Mouse (Mus musculus): ENCODE data around the gene Itm2c. TPM values are rescaled to one million over a fixed set of nuclear protein-coding genes. Genes with fewer than 3 reads are reported as not detected.

The Itm2c gene
- total and polyA plus RNA-seq, 3 experiments, result 76.6 to 107 (median 96.2) TPM

GRCm38 (mm10) chr1:85844981-85845380 is 49.1 kb upstream of the Itm2c start:
- dilution Hi-C loops (cut with MboI; ENCODE audit: extremely low pct_ligation_motif_present, extremely low pct_unique_long_range_greater_than_20kb, low sequenced_read_pairs), result no loop called here
- Histone ChIP-seq H3K79me2 (replicated peaks; ENCODE audit: control insufficient read depth, extremely low read depth, insufficient read depth, poor library complexity, severe bottlenecking) (peaks cover 8% of the 10 kb centered on the region), H3K36me3 (replicated peaks in 1 of 2; ENCODE audit: control insufficient read depth in 1 of 2, insufficient read depth in 1 of 2, low read length in 1 of 2) (peaks cover 41 to 76% of the 10 kb centered on the region in 2 experiments), H3K9ac (ENCODE audit: insufficient read depth, low read depth) (no peak overlapping the region), H3K27ac (ENCODE audit: insufficient read depth, low read depth) (no peak overlapping the region), H3K4me1 (ENCODE audit: control insufficient read depth in 1 of 2, insufficient read depth in 2 of 2) (peaks cover 19 to 76% of the 10 kb centered on the region in 2 experiments), H3K4me2 (ENCODE audit: insufficient read depth, low read depth, poor library complexity, severe bottlenecking) (no peak overlapping the region), H3K4me3 (replicated peaks in 1 of 3; ENCODE audit: low read depth in 2 of 3, low read length in 2 of 3, poor library complexity in 1 of 3) (no peak overlapping the region), H3K27me3 (replicated peaks) (no peaks in the 10 kb centered on the region), H3K9me3 (replicated peaks; ENCODE audit: low read length) (no peaks in the 10 kb centered on the region)
- TF ChIP-seq HCFC1 (IDR thresholded peaks at IDR 0.05; ENCODE audit: low read depth, low read length), result no peak
- no peak for TF ChIP-seq TCF12 (IDR thresholded peaks at IDR 0.05; ENCODE audit: low read depth, low read length)
- no peak for TF ChIP-seq CTCF (conservative IDR thresholded peaks at IDR 0.05 in 1 of 2, IDR thresholded peaks at IDR 0.05 in 1 of 2; ENCODE audit: low read depth in 2 of 2, low read length in 2 of 2)
- TF ChIP-seq TBP (conservative IDR thresholded peaks at IDR 0.05; ENCODE audit: low read depth, low read length), result no peak
- DNase-seq (ENCODE audit: extremely low read depth), result no peak
- in situ Hi-C loops (cut with MboI; ENCODE audit: low pct_ligation_motif_present, low pct_unique_long_range_greater_than_20kb, low sequenced_read_pairs), result no loop called here

- no peak overlapping the region for H3K9ac ChIP-seq (ENCODE audit: insufficient read depth, low read depth)
These were observed 48.6 kb upstream of the Itm2c start for GRCm38 (mm10) chr1:85845476-85845875.

GRCm38 (mm10) chr1:85849016-85849415 is 45.1 kb upstream of the Itm2c start:
- no peaks in the 10 kb centered on the region for H3K9me3 ChIP-seq (replicated peaks; ENCODE audit: low read length)
- DNase-seq (ENCODE audit: extremely low read depth), result no peak
- H3K4me1 ChIP-seq (ENCODE audit: control insufficient read depth in 1 of 2, insufficient read depth in 2 of 2), result peaks cover 0 to 58% of the 10 kb centered on the region in 2 experiments; a peak in 2 of 4 replicates
- H3K4me2 ChIP-seq (ENCODE audit: insufficient read depth, low read depth, poor library complexity, severe bottlenecking), result no peak overlapping the region
- no peak overlapping the region for H3K27ac ChIP-seq (ENCODE audit: insufficient read depth, low read depth)
- dilution Hi-C loops (cut with MboI; ENCODE audit: extremely low pct_ligation_motif_present, extremely low pct_unique_long_range_greater_than_20kb, low sequenced_read_pairs) (no loop called here), in situ Hi-C loops (cut with MboI; ENCODE audit: low pct_ligation_motif_present, low pct_unique_long_range_greater_than_20kb, low sequenced_read_pairs) (no loop called here)
- TF ChIP-seq MAZ (IDR thresholded peaks at IDR 0.05; ENCODE audit: low read depth, low read length), result no peak
- TF ChIP-seq USF1 (IDR thresholded peaks at IDR 0.05; ENCODE audit: low read depth, low read length), result no peak
- no peak for TF ChIP-seq MAX (IDR thresholded peaks at IDR 0.05; ENCODE audit: low read length)
- no peak for TF ChIP-seq SMC3 (IDR thresholded peaks at IDR 0.05; ENCODE audit: low read depth, low read length)
- TF ChIP-seq ELF1 (IDR thresholded peaks at IDR 0.05; ENCODE audit: low read depth, low read length), result no peak
- no peak for TF ChIP-seq RAD21 (IDR thresholded peaks at IDR 0.05; ENCODE audit: low read depth, low read length)
- TF ChIP-seq NRF1 (IDR thresholded peaks at IDR 0.05; ENCODE audit: low read depth, low read length), result no peak
- TF ChIP-seq E2F4 (IDR thresholded peaks at IDR 0.05; ENCODE audit: insufficient replicate concordance, low read depth, low read length), result no peak
- no peak for TF ChIP-seq GABPA (IDR thresholded peaks at IDR 0.05; ENCODE audit: insufficient replicate concordance, low read depth, low read length)
- no peak for TF ChIP-seq ZKSCAN1 (IDR thresholded peaks at IDR 0.05; ENCODE audit: borderline replicate concordance, low read depth, low read length)
- TF ChIP-seq CHD2 (IDR thresholded peaks at IDR 0.05; ENCODE audit: low read length), result no peak
- no peak for TF ChIP-seq JUN (IDR thresholded peaks at IDR 0.05; ENCODE audit: insufficient read depth, low read depth, low read length)
- no peak for TF ChIP-seq BHLHE40 (IDR thresholded peaks at IDR 0.05; ENCODE audit: low read depth, low read length)
- no peak for TF ChIP-seq IRF4 (IDR thresholded peaks at IDR 0.05; ENCODE audit: low read depth, low read length)
- TF ChIP-seq ETS1 (conservative IDR thresholded peaks at IDR 0.05; ENCODE audit: low read depth, low read length), result no peak
- no peak for TF ChIP-seq JUND (conservative IDR thresholded peaks at IDR 0.05; ENCODE audit: low read depth, low read length)
- TF ChIP-seq MXI1 (IDR thresholded peaks at IDR 0.05; ENCODE audit: low read depth, low read length), result no peak
- H3K9ac ChIP-seq (ENCODE audit: insufficient read depth, low read depth), result no peak overlapping the region
- H3K36me3 ChIP-seq (replicated peaks in 1 of 2; ENCODE audit: control insufficient read depth in 1 of 2, insufficient read depth in 1 of 2, low read length in 1 of 2), result peaks cover 42 to 87% of the 10 kb centered on the region in 2 experiments
- H3K4me3 ChIP-seq (replicated peaks in 1 of 3; ENCODE audit: low read depth in 2 of 3, low read length in 2 of 3, poor library complexity in 1 of 3), result no peak overlapping the region
- no peaks in the 10 kb centered on the region for H3K79me2 ChIP-seq (replicated peaks; ENCODE audit: control insufficient read depth, extremely low read depth, insufficient read depth, poor library complexity, severe bottlenecking)
- no peaks in the 10 kb centered on the region for H3K27me3 ChIP-seq (replicated peaks)

More at GRCm38 (mm10) chr1:85845476-85845875, 48.6 kb upstream of the Itm2c start:
- dilution Hi-C loops (cut with MboI; ENCODE audit: extremely low pct_ligation_motif_present, extremely low pct_unique_long_range_greater_than_20kb, low sequenced_read_pairs), result no loop called here
- TF ChIP-seq EP300 (IDR thresholded peaks at IDR 0.05; ENCODE audit: low read length) (no peak), MYC (IDR thresholded peaks at IDR 0.05; ENCODE audit: low read depth, low read length) (no peak)
- Histone ChIP-seq H3K4me2 (ENCODE audit: insufficient read depth, low read depth, poor library complexity, severe bottlenecking) (no peak overlapping the region), H3K79me2 (replicated peaks; ENCODE audit: control insufficient read depth, extremely low read depth, insufficient read depth, poor library complexity, severe bottlenecking) (peaks cover 8% of the 10 kb centered on the region), H3K27me3 (replicated peaks) (no peaks in the 10 kb centered on the region), H3K9me3 (replicated peaks; ENCODE audit: low read length) (no peaks in the 10 kb centered on the region), H3K4me3 (replicated peaks in 1 of 3; ENCODE audit: low read depth in 2 of 3, low read length in 2 of 3, poor library complexity in 1 of 3) (no peak overlapping the region), H3K27ac (ENCODE audit: insufficient read depth, low read depth) (no peak overlapping the region), H3K4me1 (ENCODE audit: control insufficient read depth in 1 of 2, insufficient read depth in 2 of 2) (peaks cover 15 to 71% of the 10 kb centered on the region in 2 experiments; a peak in 3 of 4 replicates), H3K36me3 (replicated peaks in 1 of 2; ENCODE audit: control insufficient read depth in 1 of 2, insufficient read depth in 1 of 2, low read length in 1 of 2) (peaks cover 41 to 80% of the 10 kb centered on the region in 2 experiments)
- DNase-seq (ENCODE audit: extremely low read depth), result no peak
- in situ Hi-C loops (cut with MboI; ENCODE audit: low pct_ligation_motif_present, low pct_unique_long_range_greater_than_20kb, low sequenced_read_pairs), result no loop called here

All from CH12.LX (cell line).